Mouse (Mus musculus) neural tube, embryonic 11.5 days (tissue): ENCODE measurements around the gene Fbxo42. TPM values are rescaled to one million over a fixed set of nuclear protein-coding genes. Genes with fewer than 3 reads are reported as not detected.

Experiments used
- ATAC-seq: fragments of 200-750 bp; cut with Nextera tagmentation; 2 replicates; pipeline ENCODE4 v1.8.0; 2017; ENCODE audit warnings: moderate number of reproducible peaks, mild to moderate bottlenecking, moderate TSS enrichment, moderate library complexity; ENCODE audit not compliant: insufficient read depth, low FRiP score, low TSS enrichment
- DNase-seq: peaks from one replicate; pipeline ENCODE4 v3.0.0-alpha.2; 2015; ENCODE audit warnings: low spot score
- H3K27ac ChIP-seq: fragments of 300-500 bp; sonication (generic); 2 replicates; pipeline ENCODE4 v1.5.1; 2014; ENCODE audit warnings: low read depth, mild to moderate bottlenecking, low read length
- H3K27me3 ChIP-seq: fragments of 300-500 bp; sonication (generic); 2 replicates; pipeline ENCODE4 v1.6.1; 2014; ENCODE audit warnings: mild to moderate bottlenecking, low read length, mixed read lengths; ENCODE audit not compliant: control insufficient read depth, insufficient read depth
- H3K36me3 ChIP-seq: fragments of 300-500 bp; sonication (generic); 2 replicates; pipeline ENCODE4 v1.6.1; 2014; ENCODE audit warnings: mild to moderate bottlenecking, low read length, moderate library complexity, mixed read lengths; ENCODE audit not compliant: control insufficient read depth, insufficient read depth
- H3K4me1 ChIP-seq: fragments of 300-500 bp; sonication (generic); 2 replicates; pipeline ENCODE4 v1.6.1; 2014; ENCODE audit warnings: low read length, mixed read lengths; ENCODE audit not compliant: control insufficient read depth, insufficient read depth
- H3K4me2 ChIP-seq: fragments of 300-500 bp; sonication (generic); 2 replicates; pipeline ENCODE4 v1.6.1; 2014; ENCODE audit warnings: low read depth, mild to moderate bottlenecking, moderate library complexity
- H3K4me3 ChIP-seq: fragments of 300-500 bp; sonication (generic); 2 replicates; pipeline ENCODE4 v1.5.1; 2014; ENCODE audit warnings: low read depth, low read length
- H3K9ac ChIP-seq: fragments of 300-500 bp; sonication (generic); 2 replicates; pipeline ENCODE4 v1.6.1; 2014; ENCODE audit warnings: mild to moderate bottlenecking, low read length
- H3K9me3 ChIP-seq: fragments of 300-500 bp; sonication (generic); 2 replicates; pipeline ENCODE4 v1.6.1; 2016; ENCODE audit warnings: low read length; ENCODE audit not compliant: control insufficient read depth
- WGBS: fragments of 180-500 bp; shearing (Covaris S2); extraction: QIAGEN DNeasy Blood & Tissue Kit; methylation state at CpG from one replicate; pipeline ENCODE4 v1.1.7; 2014; 5-methylcytosine and 5-hydroxymethylcytosine counted together
- polyA plus RNA-seq: library from polyadenylated mRNA; unstranded; fragments of >200 nt; fragmentation: Nextera tagmentation; extraction: Ambion mirVana; gene quantifications from 2 replicates; pipeline ENCODE4 v1.2.1, GENCODE M21; 2014

Fbxo42 gene
- polyA plus RNA-seq, 1 experiment from 2014 or later: 29.3 TPM

GRCm38 (mm10) chr4:141196981-141197685 lies 49.4 kb downstream of the Fbxo42 start:
- 95% methylated on average over 13 of the region's 13 CpGs for WGBS
- peaks cover 11% of the 10 kb centered on the region for H3K36me3 ChIP-seq
- no peak for ATAC-seq

GRCm38 (mm10) chr4:141197686-141198035 lies 49.9 kb downstream of the Fbxo42 start:
- Histone ChIP-seq H3K4me2 (no peak overlapping the region), H3K4me3 (no peak overlapping the region), H3K4me1 (no peaks in the 10 kb centered on the region), H3K9ac (no peak overlapping the region), H3K27me3 (no peaks in the 10 kb centered on the region), H3K36me3 (peaks cover 11% of the 10 kb centered on the region), H3K27ac (no peak overlapping the region), H3K9me3 (no peaks in the 10 kb centered on the region)
- DNase-seq (no peak), ATAC-seq (no peak)
- 93% methylated on average over 13 of the region's 13 CpGs for WGBS

More at GRCm38 (mm10) chr4:141196981-141197685, 49.4 kb downstream of the Fbxo42 start:
- Histone ChIP-seq H3K9ac (no peak overlapping the region), H3K4me2 (no peak overlapping the region), H3K27ac (no peak overlapping the region), H3K4me1 (no peaks in the 10 kb centered on the region), H3K4me3 (no peak overlapping the region), H3K9me3 (no peaks in the 10 kb centered on the region), H3K27me3 (no peaks in the 10 kb centered on the region)
- no peak for DNase-seq

GRCm38 (mm10) chr4:141200906-141201305 lies 53.2 kb downstream of the Fbxo42 start:
- WGBS: 84% methylated on average over 11 of the region's 11 CpGs
- no peak for DNase-seq
- no peak overlapping the region for H3K4me3 ChIP-seq
- peaks cover 11% of the 10 kb centered on the region for H3K36me3 ChIP-seq
- H3K9ac ChIP-seq: no peak overlapping the region
- no peaks in the 10 kb centered on the region for H3K9me3 ChIP-seq
- ATAC-seq: no peak
- H3K27ac ChIP-seq: no peak overlapping the region
- H3K4me1 ChIP-seq: no peaks in the 10 kb centered on the region
- no peaks in the 10 kb centered on the region for H3K27me3 ChIP-seq
- H3K4me2 ChIP-seq: no peak overlapping the region

- H3K4me1 ChIP-seq: no peaks in the 10 kb centered on the region
- H3K9ac ChIP-seq: no peak overlapping the region
- DNase-seq (no peak), ATAC-seq (no peak)
- H3K27ac ChIP-seq: no peak overlapping the region
- peaks cover 8% of the 10 kb centered on the region for H3K36me3 ChIP-seq
- no peak overlapping the region for H3K4me2 ChIP-seq
- WGBS: 95% methylated on average over 6 of the region's 6 CpGs
- H3K27me3 ChIP-seq: no peaks in the 10 kb centered on the region
- no peaks in the 10 kb centered on the region for H3K9me3 ChIP-seq
- H3K4me3 ChIP-seq: no peak overlapping the region
These were observed 54.5 kb downstream of the Fbxo42 start for GRCm38 (mm10) chr4:141202192-141202591.

GRCm38 (mm10) chr4:141204580-141205061 lies 56.9 kb downstream of the Fbxo42 start:
- Histone ChIP-seq H3K9ac (no peak overlapping the region), H3K27ac (no peak overlapping the region), H3K4me3 (no peak overlapping the region), H3K27me3 (no peaks in the 10 kb centered on the region), H3K36me3 (peaks cover 5% of the 10 kb centered on the region; the same call in 1 of the 2 replicates), H3K4me2 (no peak overlapping the region), H3K4me1 (no peaks in the 10 kb centered on the region), H3K9me3 (no peaks in the 10 kb centered on the region)
- DNase-seq (no peak), ATAC-seq (no peak)
- 88% methylated on average over 4 of the region's 4 CpGs for WGBS

GRCm38 (mm10) chr4:141207081-141207480 lies 59.4 kb downstream of the Fbxo42 start:
- no peak overlapping the region for H3K4me3 ChIP-seq
- H3K4me2 ChIP-seq: no peak overlapping the region
- H3K36me3 ChIP-seq: no peaks in the 10 kb centered on the region
- H3K27me3 ChIP-seq: no peaks in the 10 kb centered on the region
- H3K4me1 ChIP-seq: no peaks in the 10 kb centered on the region
- no peak overlapping the region for H3K9ac ChIP-seq
- ATAC-seq: no peak
- no peaks in the 10 kb centered on the region for H3K9me3 ChIP-seq
- WGBS: 87% methylated on average over 5 of the region's 5 CpGs
- no peak overlapping the region for H3K27ac ChIP-seq
- DNase-seq: no peak

- DNase-seq: no peak
- peak overlapping the region; percentile 23 for H3K4me3 ChIP-seq
- no peaks in the 10 kb centered on the region for H3K27me3 ChIP-seq
- H3K9ac ChIP-seq: no peak overlapping the region
- no peaks in the 10 kb centered on the region for H3K4me1 ChIP-seq
- no peaks in the 10 kb centered on the region for H3K9me3 ChIP-seq
- 74% methylated on average over 14 of the region's 14 CpGs for WGBS
- H3K27ac ChIP-seq: no peak overlapping the region
- no peak for ATAC-seq
- H3K36me3 ChIP-seq: no peaks in the 10 kb centered on the region
- peak overlapping the region; percentile 30 for H3K4me2 ChIP-seq
These were observed 63.0 kb downstream of the Fbxo42 start for GRCm38 (mm10) chr4:141210524-141211219.

- H3K27ac ChIP-seq: no peak overlapping the region
- H3K9ac ChIP-seq: no peak overlapping the region
- ATAC-seq (no peak), DNase-seq (no peak)
- no peaks in the 10 kb centered on the region for H3K9me3 ChIP-seq
- H3K4me2 ChIP-seq: no peak overlapping the region
- no peaks in the 10 kb centered on the region for H3K36me3 ChIP-seq
- no peak overlapping the region for H3K4me3 ChIP-seq
- WGBS: 99% methylated on average over 4 of the region's 4 CpGs
- H3K27me3 ChIP-seq: no peaks in the 10 kb centered on the region
- no peaks in the 10 kb centered on the region for H3K4me1 ChIP-seq
These were observed 63.9 kb downstream of the Fbxo42 start for GRCm38 (mm10) chr4:141211646-141212045.

GRCm38 (mm10) chr4:141212892-141213291 lies 65.2 kb downstream of the Fbxo42 start:
- Histone ChIP-seq H3K4me2 (no peak overlapping the region), H3K27ac (no peak overlapping the region), H3K27me3 (no peaks in the 10 kb centered on the region), H3K9me3 (no peaks in the 10 kb centered on the region), H3K9ac (no peak overlapping the region), H3K36me3 (no peaks in the 10 kb centered on the region), H3K4me1 (no peaks in the 10 kb centered on the region), H3K4me3 (no peak overlapping the region)
- DNase-seq (no peak), ATAC-seq (no peak)
- 76% methylated on average over 9 of the region's 9 CpGs for WGBS
